Mouse (Mus musculus): Measurements from ENCODE around the gene Fbln1.

GRCm38 (mm10) chr15:85323214-85323613, 117.5 kb downstream of the Fbln1 start:
- TF ChIP-seq CTCF (IDR thresholded peaks at IDR 0.05; ENCODE audit: control insufficient read depth, insufficient read depth, insufficient read length): no peak
- no peak for TF ChIP-seq FOSL1 (IDR thresholded peaks at IDR 0.05; ENCODE audit: insufficient read depth, low read length, poor library complexity, severe bottlenecking)
- TF ChIP-seq MAX (IDR thresholded peaks at IDR 0.05): no peak
